Mouse (Mus musculus) A20 (cell line): ENCODE data around the gene Col6a6.
A peak's percentile ranks its signal among the peaks of the same experiment; 100 is the strongest.
"Not testable (repeated sequence)": the region's sequence is repeated elsewhere in the genome, so short reads cannot be mapped to it uniquely, and the experiment has no call there.

ENCODE experiments used
- DNase-seq: peaks from one replicate; pipeline ENCODE4 v3.0.0-alpha.2; 2011; ENCODE audit warnings: low read depth, low spot score

Col6a6 gene

DNA sequence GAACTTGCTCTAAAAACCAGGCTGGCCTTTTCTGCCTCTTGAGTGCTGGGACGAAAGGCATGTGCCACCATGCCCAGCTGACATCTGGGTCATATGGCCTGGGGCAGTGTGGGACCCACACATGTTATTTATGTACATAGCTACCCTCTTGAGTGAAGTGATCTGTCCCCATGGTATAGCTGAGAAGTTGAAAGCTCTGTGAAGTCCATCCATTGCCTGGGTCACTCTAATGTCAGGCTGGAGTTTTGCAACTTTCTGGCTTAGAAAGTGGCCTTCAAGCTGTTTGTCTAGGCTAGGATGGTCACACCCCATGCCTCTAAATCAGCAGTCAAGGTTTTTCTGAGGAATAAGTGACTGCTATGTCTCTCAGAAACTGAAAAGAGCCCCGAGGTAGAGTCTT, 155.9 kb downstream of the Col6a6 start:
- DNase-seq: no peak

DNA sequence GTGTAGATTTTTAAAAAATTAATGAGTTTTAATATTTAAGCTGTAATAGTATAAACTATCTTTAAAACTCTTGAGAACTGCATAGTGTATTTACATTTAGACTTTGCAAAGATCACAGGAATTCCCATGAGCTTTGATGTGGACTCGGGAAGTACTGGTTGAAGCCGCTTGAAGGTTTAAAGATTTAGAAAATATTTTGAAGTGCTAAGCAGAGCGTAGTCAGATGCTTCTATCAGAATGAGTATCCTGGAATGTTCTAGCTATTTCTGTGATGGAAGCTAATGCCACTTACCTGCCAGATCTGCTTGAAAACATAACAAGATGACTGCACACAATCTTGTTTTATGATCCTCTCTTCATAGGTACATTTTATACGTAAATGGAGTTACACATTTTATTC, 157.0 kb downstream of the Col6a6 start:
- DNase-seq: no peak

DNA sequence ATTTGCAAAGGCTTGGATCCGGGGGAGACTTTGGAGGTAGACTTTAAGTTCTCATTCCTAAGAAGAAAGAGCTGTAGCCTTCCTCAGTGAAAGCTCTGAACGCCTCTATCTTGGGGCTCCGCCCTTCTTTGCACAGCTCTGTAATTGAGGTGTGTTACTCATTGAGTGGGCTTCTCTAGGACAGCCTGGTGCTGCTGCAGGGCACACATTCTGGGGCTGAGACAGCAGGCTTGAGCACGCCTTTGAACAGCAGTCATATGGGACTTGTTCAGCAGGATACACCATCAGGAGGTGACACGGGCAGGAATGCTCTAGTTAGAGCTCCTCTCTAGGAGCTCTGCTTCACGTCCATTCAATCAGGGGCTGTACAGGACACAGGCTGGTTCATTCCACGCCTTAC, 162.7 kb downstream of the Col6a6 start:
- no peak for DNase-seq

DNA sequence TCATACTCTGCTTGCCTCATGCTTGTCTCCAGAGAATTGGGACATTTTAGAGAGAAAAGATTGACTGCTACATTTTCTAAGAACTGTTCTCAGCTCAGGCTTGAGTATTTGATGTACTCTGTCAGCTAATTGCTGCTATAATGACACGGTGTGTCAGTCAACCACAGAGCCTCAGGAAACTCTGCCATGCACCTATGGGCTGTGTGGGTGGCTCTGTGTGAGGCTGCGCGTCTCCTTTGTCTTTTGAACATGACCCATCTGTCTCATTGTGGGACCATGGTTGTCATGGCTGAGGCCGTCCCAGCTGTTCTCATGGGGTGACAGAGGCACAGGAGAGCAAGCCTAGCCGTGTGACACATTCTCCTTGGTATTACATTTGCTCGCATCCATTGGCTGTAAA, 168.1 kb downstream of the Col6a6 start:
- DNase-seq: peak; percentile 29

DNA sequence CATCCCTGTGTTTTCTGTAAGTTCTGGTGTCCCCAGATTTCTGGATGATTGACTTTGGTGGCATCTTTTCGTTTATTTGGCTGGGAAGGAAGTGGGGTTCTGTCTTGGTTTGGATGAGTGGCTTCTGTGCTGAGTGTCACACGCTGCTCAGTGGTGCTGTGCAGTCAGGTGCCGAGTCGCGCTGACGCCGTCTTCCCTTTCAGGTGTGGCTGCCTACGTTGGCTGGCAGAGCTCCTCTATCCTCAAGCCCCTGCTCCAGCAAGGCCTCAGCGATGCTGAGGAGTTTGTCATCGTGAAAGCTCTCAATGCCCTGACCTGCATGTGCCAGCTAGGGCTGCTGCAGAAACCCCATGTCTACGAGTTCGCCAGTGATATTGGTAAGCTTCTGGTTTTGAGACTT, 169.7 kb downstream of the Col6a6 start:
- peak; percentile 55 for DNase-seq

DNA sequence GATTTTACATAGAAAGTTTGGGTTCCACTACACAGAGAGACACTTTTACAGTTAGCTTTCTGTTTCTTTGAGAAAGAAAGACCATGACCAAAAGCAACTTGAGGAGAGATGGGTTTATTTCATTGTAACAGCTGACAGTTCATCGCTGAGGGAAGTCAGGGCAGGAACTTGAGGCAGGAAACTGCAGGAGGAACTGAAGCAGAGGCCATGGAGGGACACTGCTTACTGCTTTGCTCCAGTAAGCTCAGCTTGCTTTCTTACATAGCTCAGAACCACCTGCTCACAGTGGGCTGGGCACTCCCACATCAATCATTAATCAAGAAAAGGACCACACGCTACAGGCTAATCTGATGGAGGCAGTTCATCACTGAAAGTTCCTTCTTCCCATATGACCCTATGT, 171.8 kb downstream of the Col6a6 start:
- DNase-seq: peak; percentile 90

DNA sequence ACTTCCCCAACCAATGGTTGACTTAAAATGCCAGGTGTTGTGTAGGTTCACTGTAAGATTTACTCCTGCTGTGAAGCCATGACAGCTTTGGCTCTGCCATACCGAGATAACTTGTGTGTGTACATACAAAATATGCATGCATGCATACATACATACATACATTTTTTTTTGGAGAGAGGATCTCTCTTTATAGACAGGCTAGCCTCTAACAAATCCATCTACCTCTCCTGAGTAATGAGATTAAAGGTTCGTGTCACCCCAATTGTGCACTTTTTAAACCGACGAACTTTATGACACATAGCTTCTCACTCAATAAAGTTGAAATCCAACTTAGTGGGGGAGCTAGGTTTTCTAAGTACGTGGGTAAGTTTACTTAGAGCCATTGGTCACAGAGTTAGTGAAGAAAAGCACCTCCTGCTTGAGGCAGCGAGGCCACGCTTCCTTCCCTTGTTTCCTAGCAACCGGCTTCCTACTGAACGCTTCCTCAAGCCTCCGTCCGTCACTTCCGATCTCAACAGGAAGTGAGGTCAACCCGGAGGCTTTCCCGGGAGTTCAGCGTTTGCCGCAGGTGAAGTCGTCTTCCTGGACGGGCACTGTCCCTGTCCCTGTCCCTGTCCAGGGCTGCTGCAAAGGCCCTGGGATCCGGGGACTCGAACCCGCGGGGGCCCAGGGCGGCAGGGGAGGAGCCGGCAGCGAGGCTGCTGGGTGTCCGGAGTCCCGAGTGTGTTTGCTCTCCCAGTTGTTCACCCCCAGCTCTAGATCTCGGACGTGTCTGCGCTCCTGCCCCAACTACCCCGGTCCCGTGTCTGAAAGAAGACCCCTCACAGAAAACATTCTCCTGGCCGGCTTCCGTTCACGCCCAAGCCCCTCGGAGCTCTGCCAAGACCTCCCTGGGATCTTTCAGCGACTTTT, 185.2 kb downstream of the Col6a6 start, which contains the start of gene Pik3r4:
Pik3r4 (plus strand) TSS at position 519 of the 912 bp plus-strand sequence.
- DNase-seq: peak; percentile 98

DNA sequence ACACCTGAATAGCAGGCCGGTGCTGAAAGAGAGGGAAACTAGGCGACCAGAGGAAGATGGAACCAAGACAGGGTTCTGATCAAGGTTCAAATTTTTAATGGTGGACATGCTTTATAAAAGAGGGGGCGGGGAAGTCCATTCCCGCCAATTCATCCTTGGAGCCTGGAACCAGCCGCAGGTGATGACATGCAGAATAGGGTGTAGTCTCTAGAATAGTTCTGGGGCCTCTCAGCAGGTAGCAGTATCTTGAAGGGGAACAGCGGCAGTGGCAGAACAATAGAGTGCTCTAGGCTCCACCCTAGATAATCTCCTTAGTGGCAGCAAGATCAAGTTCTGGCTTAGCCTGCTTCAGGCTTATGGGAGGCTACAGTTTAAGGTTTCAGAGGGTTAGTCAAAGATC, 186.6 kb downstream of the Col6a6 start:
- not testable (repeated sequence) for DNase-seq
